Mouse (Mus musculus) embryonic facial prominence, embryonic 12.5 days (tissue): ENCODE data around the gene Maml1. TPM values are rescaled to one million over a fixed set of nuclear protein-coding genes. Genes with fewer than 3 reads are reported as not detected.
A peak's percentile ranks its signal among the peaks of the same experiment; 100 is the strongest.

ENCODE experiments used
- ATAC-seq: fragments of 200-750 bp; cut with Nextera tagmentation; 2 replicates; pipeline ENCODE4 v1.8.0; 2017; ENCODE audit not compliant: insufficient number of reproducible peaks, insufficient read depth, low FRiP score, low TSS enrichment
- H3K27ac ChIP-seq: fragments of 300-500 bp; sonication (generic); 2 replicates; pipeline ENCODE4 v1.5.1; 2016; ENCODE audit warnings: mild to moderate bottlenecking
- H3K27me3 ChIP-seq: fragments of 300-500 bp; sonication (generic); 2 replicates; pipeline ENCODE4 v1.6.1; 2016; ENCODE audit warnings: mild to moderate bottlenecking, moderate library complexity
- H3K36me3 ChIP-seq: fragments of 300-500 bp; sonication (generic); 2 replicates; pipeline ENCODE4 v1.6.1; 2016; ENCODE audit warnings: mild to moderate bottlenecking
- H3K4me1 ChIP-seq: fragments of 300-500 bp; sonication (generic); 2 replicates; pipeline ENCODE4 v1.6.1; 2016
- H3K4me2 ChIP-seq: fragments of 300-500 bp; sonication (generic); replicated peaks from 2 replicates; pipeline ENCODE4 v1.6.1; 2016; ENCODE audit warnings: mild to moderate bottlenecking, moderate library complexity
- H3K4me3 ChIP-seq: fragments of 300-500 bp; sonication (generic); 2 replicates; pipeline ENCODE4 v1.5.1; 2016; ENCODE audit warnings: mild to moderate bottlenecking
- H3K9ac ChIP-seq: fragments of 300-500 bp; sonication (generic); 2 replicates; pipeline ENCODE4 v1.6.1; 2016; ENCODE audit warnings: mild to moderate bottlenecking, moderate library complexity
- H3K9me3 ChIP-seq: fragments of 300-500 bp; sonication (generic); 2 replicates; pipeline ENCODE4 v1.6.1; 2016; ENCODE audit warnings: mild to moderate bottlenecking, moderate library complexity
- WGBS: fragments of 180-500 bp; shearing (Covaris S2); methylation state at CpG from one replicate; pipeline ENCODE4 v1.1.7; 2016; 5-methylcytosine and 5-hydroxymethylcytosine counted together
- microRNA-seq: library from miRNA; unstranded; fragments of <30 nt; microRNA quantifications from one replicate; pipeline ENCODE4, GENCODE M21; 2017
- polyA plus RNA-seq: library from polyadenylated mRNA; unstranded; fragments of >200 nt; fragmentation: Nextera tagmentation; extraction: Ambion mirVana; gene quantifications from 2 replicates; pipeline ENCODE4 v1.2.1, GENCODE M21; 2016

Gene Maml1
- polyA plus RNA-seq, 1 experiment from 2014 or later = 9.2 TPM

- no peak for ATAC-seq
- H3K9me3 ChIP-seq = no peaks in the 10 kb centered on the region
- H3K4me1 ChIP-seq = peaks cover 29% of the 10 kb centered on the region
- no peaks in the 10 kb centered on the region for H3K27me3 ChIP-seq
- H3K27ac ChIP-seq = no peak overlapping the region
- WGBS = 69% methylated on average over 3 of the region's 3 CpGs
- peaks cover 10% of the 10 kb centered on the region for H3K36me3 ChIP-seq
- H3K4me3 ChIP-seq = no peak overlapping the region
- H3K4me2 ChIP-seq = no peak overlapping the region
- no peak overlapping the region for H3K9ac ChIP-seq
Measured at GRCm38 (mm10) chr11:50212060-50212739, 79.9 kb downstream of the Maml1 start.

GRCm38 (mm10) chr11:50211322-50212059 is 80.6 kb downstream of the Maml1 start:
- Histone ChIP-seq H3K9me3 (no peaks in the 10 kb centered on the region), H3K4me3 (peak overlapping the region; percentile 66), H3K4me2 (peak overlapping the region; percentile 49), H3K36me3 (peaks cover 17% of the 10 kb centered on the region), H3K9ac (peak overlapping the region; percentile 77; the same call in 1 of the 2 replicates), H3K27me3 (no peaks in the 10 kb centered on the region), H3K4me1 (peaks cover 27% of the 10 kb centered on the region), H3K27ac (no peak overlapping the region)
- WGBS = 89% methylated on average over 3 of the region's 3 CpGs
- ATAC-seq = no peak

- Histone ChIP-seq H3K27ac (peak within 1 kb of the TSS; percentile 94), H3K9me3 (no peaks in the 10 kb centered on the region), H3K4me3 (peak within 1 kb of the TSS; percentile 66), H3K4me1 (peaks cover 18% of the 10 kb centered on the region; the same call in 1 of the 2 replicates), H3K27me3 (no peaks in the 10 kb centered on the region), H3K4me2 (peak within 1 kb of the TSS; percentile 49), H3K9ac (peak within 1 kb of the TSS; percentile 77), H3K36me3 (peaks cover 25% of the 10 kb centered on the region)
- under 1% methylated on average over 48 of the region's 48 CpGs for WGBS
- peak; percentile 62 for ATAC-seq
Measured at GRCm38 (mm10) chr11:50210505-50211151, 81.5 kb downstream of the Maml1 start, which contains the start of the genes Sqstm1 and Mgat4b. Sqstm1 (minus strand) TSS chr11:50210827. Mgat4b (plus strand) TSS chr11:50210890.

GRCm38 (mm10) chr11:50210101-50210504 is 82.0 kb downstream of the Maml1 start:
- Histone ChIP-seq H3K27me3 (no peaks in the 10 kb centered on the region), H3K4me3 (peak overlapping the region; percentile 66), H3K27ac (peak overlapping the region; percentile 94), H3K9ac (peak overlapping the region; percentile 77), H3K36me3 (peaks cover 31% of the 10 kb centered on the region), H3K9me3 (no peaks in the 10 kb centered on the region), H3K4me1 (peaks cover 15% of the 10 kb centered on the region; the same call in 1 of the 2 replicates), H3K4me2 (peak overlapping the region; percentile 49)
- peak; percentile 94 for ATAC-seq
- WGBS = 1% methylated on average over 24 of the region's 24 CpGs

DNA sequence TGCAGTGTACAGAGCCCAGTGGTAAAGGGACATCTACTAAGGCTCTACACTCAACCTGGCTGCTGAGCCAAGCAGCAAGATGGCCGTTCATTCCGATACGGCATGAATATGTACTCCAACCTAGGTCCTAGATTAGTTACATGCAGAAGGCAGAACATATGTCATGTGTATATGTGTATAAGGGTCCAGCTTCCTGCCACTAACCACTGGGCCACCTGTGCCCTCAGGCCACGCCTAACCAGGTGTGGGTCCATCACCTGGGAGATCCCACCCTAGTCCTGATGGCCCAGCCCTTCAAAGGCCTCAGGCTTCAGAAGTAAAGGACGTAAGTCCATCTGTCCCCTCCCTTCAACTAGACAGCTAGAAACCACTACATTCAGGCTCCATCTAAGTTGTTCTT is 84.1 kb downstream of the Maml1 start:
- Histone ChIP-seq H3K4me2 (no peak overlapping the region), H3K4me3 (no peak overlapping the region), H3K9ac (no peak overlapping the region), H3K27ac (no peak overlapping the region), H3K4me1 (peaks cover 15% of the 10 kb centered on the region; the same call in 1 of the 2 replicates), H3K27me3 (no peaks in the 10 kb centered on the region), H3K9me3 (no peaks in the 10 kb centered on the region), H3K36me3 (peaks cover 50% of the 10 kb centered on the region)
- WGBS = 95% methylated on average over 5 of the region's 5 CpGs
- ATAC-seq = no peak

DNA sequence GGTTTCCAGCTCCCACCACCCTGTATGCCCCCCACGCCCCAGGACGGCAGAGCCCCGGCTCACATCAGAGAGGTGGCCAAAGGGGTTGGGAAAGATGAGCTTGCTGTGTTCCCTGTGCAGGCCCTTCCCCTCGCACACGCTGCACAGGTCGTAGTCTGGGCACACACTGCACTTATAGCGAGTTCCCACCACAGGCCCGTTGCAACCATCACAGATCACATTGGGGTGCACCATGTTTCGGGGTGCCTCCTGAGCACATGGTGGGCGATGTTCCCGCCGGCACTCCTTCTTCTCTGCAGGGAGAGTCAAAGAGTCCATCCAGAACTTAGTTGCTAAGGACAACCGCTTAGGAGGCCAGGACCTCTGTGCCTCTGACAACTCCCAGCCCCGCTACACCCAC is 84.8 kb downstream of the Maml1 start:
- Histone ChIP-seq H3K4me2 (no peak overlapping the region), H3K9me3 (no peaks in the 10 kb centered on the region), H3K9ac (no peak overlapping the region), H3K27me3 (no peaks in the 10 kb centered on the region), H3K4me1 (peaks cover 15% of the 10 kb centered on the region; the same call in 1 of the 2 replicates), H3K4me3 (no peak overlapping the region), H3K27ac (no peak overlapping the region), H3K36me3 (peaks cover 56% of the 10 kb centered on the region)
- ATAC-seq = no peak
- 96% methylated on average over 14 of the region's 14 CpGs for WGBS

DNA sequence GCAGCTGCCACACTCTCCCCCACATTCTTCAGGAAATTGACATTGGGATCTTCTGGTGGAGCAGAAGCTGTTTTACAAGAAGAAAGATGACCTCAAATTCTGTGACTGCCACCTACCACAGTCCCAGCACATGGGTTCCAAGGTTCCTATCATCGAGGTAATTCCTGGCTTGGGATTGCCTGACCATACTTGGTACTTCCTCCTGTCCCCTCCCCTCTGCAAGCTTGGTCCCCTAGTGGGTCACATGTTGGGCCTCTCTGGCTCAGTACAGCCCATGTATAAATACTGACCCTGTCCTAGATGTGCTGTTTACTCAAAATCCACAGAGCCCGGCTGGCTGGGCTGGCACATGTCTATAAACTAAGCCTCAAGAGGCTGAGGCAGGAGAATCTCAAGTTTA is 86.1 kb downstream of the Maml1 start:
- peaks cover 14% of the 10 kb centered on the region; the same call in 1 of the 2 replicates for H3K4me1 ChIP-seq
- ATAC-seq = no peak
- no peak overlapping the region for H3K4me2 ChIP-seq
- H3K27ac ChIP-seq = no peak overlapping the region
- H3K9me3 ChIP-seq = no peaks in the 10 kb centered on the region
- peaks cover 70% of the 10 kb centered on the region for H3K36me3 ChIP-seq
- H3K9ac ChIP-seq = no peak overlapping the region
- H3K4me3 ChIP-seq = no peak overlapping the region
- WGBS = 89% methylated on average over 2 of the region's 2 CpGs
- no peaks in the 10 kb centered on the region for H3K27me3 ChIP-seq

Small RNAs within 50 kb of the gene (microRNA-seq; reads per million reads assigned to microRNA genes)
- 0.54 reads per million for gene Mir6919

Other genes with a start within 250 kb of the Maml1 start
- gene Tbc1d9b, start 160.9 kb downstream of the Maml1 start, polyA plus RNA-seq = 50.7 and 51.2 TPM in 2 replicates
- gene Mrnip, start 117.9 kb downstream of the Maml1 start, polyA plus RNA-seq = 17.8 and 18.6 TPM in 2 replicates
- gene Sqstm1, start 81.5 kb downstream of the Maml1 start, polyA plus RNA-seq = 187 and 192 TPM in 2 replicates
- 38.1 and 40.7 TPM in 2 replicates for gene Mgat4b, start 81.4 kb downstream of the Maml1 start, polyA plus RNA-seq
- 0.62 and 0.74 TPM in 2 replicates for gene Ltc4s, start 53.7 kb downstream of the Maml1 start, polyA plus RNA-seq
- 287 and 307 TPM in 2 replicates for gene Canx, start 33.4 kb upstream of the Maml1 start, polyA plus RNA-seq
- gene Cby3, start 62.2 kb upstream of the Maml1 start, polyA plus RNA-seq = 0.46 and 0.73 TPM in 2 replicates
- 590 and 605 TPM in 2 replicates for gene Hnrnph1, start 84.7 kb upstream of the Maml1 start, polyA plus RNA-seq
- gene Rufy1, start 138.8 kb upstream of the Maml1 start, polyA plus RNA-seq = 24.9 and 27.1 TPM in 2 replicates